In the genomic region with DNA sequence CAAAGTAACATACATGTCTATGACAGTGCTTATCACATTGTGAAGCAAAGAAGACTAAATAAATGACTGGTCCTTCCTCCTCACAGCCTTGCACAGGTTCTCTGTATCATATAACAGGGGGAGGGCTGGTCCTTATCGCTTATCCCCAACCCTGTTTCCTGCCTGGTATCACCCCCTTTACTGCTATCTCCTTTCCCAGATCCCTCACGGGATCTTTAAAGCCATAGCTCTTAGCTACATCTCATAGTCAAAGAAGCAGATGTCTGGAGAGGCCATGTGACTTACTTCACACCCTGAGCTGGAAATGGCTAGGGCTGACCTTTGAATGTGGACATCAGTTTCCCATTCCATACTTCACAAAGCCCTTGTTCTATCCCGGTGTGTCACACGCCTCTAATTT, we compare ENCODE assay signal across 17 mouse cellular contexts. TPM values are rescaled to one million over a fixed set of nuclear protein-coding genes. Genes with fewer than 3 reads are reported as not detected.
"Had no signal": no experiment of that assay in that cellular context is flagged by ENCODE, and none has a peak within 500 bp of the region (broad histone marks: within the 10 kb centered on the region; RNA-seq: fewer than 3 reads in every experiment).

No protein-coding gene starts in this region.

- H3K27me3 ChIP-seq: intestine, embryonic 15.5 days; limb, embryonic 12.5 days; lung, embryonic 15.5 days; midbrain, embryonic 13.5 days; neural tube, embryonic 12.5 days had no signal

- H3K9me3 ChIP-seq: intestine, embryonic 15.5 days; limb, embryonic 12.5 days; lung, embryonic 15.5 days; midbrain, embryonic 13.5 days; neural tube, embryonic 12.5 days had no signal

- ATAC-seq: intestine, embryonic 15.5 days; midbrain, embryonic 13.5 days had no signal

- H3K27ac ChIP-seq: intestine, embryonic 15.5 days; limb, embryonic 12.5 days; lung, embryonic 15.5 days; macrophage; midbrain, embryonic 13.5 days; neural tube, embryonic 12.5 days; stomach, postnatal 0 days had no signal

- H3K4me3 ChIP-seq: intestine, embryonic 15.5 days; limb, embryonic 12.5 days; lung, embryonic 15.5 days; midbrain, embryonic 13.5 days; neural tube, embryonic 12.5 days had no signal

- DNase-seq: kidney, adult 2 months; kidney, postnatal 25 days; layer of hippocampus, postnatal 36 days; lung, postnatal 14 days; thymus, postnatal 4 days had no signal

- H3K4me2 ChIP-seq: intestine, embryonic 15.5 days; limb, embryonic 12.5 days; lung, embryonic 15.5 days; midbrain, embryonic 13.5 days; neural tube, embryonic 12.5 days had no signal

- H3K9ac ChIP-seq: intestine, embryonic 15.5 days; limb, embryonic 12.5 days; lung, embryonic 15.5 days; midbrain, embryonic 13.5 days; neural tube, embryonic 12.5 days had no signal

- H3K36me3 ChIP-seq: intestine, embryonic 15.5 days; lung, embryonic 15.5 days had no signal

- H3K4me1 ChIP-seq: intestine, embryonic 15.5 days; limb, embryonic 12.5 days; lung, embryonic 15.5 days; midbrain, embryonic 13.5 days; neural tube, embryonic 12.5 days had no signal

RNA-seq across cellular contexts. Expression of a gene that starts 13.7 kb away (rescaled TPM):
- total RNA-seq: liver, adult 2 months; neutrophil, adult 5-6 weeks had no signal
- polyA plus RNA-seq: intestine, embryonic 15.5 days; limb, embryonic 12.5 days; liver, adult 2 months; lung, embryonic 15.5 days; macrophage; neural tube, embryonic 12.5 days; stomach, postnatal 0 days had no signal

RNA-seq across cellular contexts. Expression of a gene that starts 23.7 kb away (rescaled TPM):
- total RNA-seq: layer of hippocampus, postnatal 36 days; left cerebral cortex, adult 8-10 months; left cerebral cortex, postnatal 25 days; liver, adult 2 months had no signal
- polyA plus RNA-seq: kidney, adult 2 months had no signal

RNA-seq across cellular contexts. Expression of a gene that starts 35.3 kb away (rescaled TPM):
- total RNA-seq: layer of hippocampus, postnatal 36 days; left cerebral cortex, adult 8-10 months; left cerebral cortex, postnatal 25 days; liver, adult 2 months; neutrophil, adult 5-6 weeks had no signal
- polyA plus RNA-seq: intestine, embryonic 15.5 days; kidney, adult 2 months; kidney, embryonic 16.5 days; limb, embryonic 12.5 days; liver, adult 2 months; lung, embryonic 15.5 days; macrophage; midbrain, embryonic 13.5 days; neural tube, embryonic 12.5 days; stomach, postnatal 0 days had no signal
